Mouse (Mus musculus): ENCODE data around the gene Stt3b. TPM values are rescaled to one million over a fixed set of nuclear protein-coding genes. Genes with fewer than 3 reads are reported as not detected.
"Not testable (repeated sequence)": the region's sequence is repeated elsewhere in the genome, so short reads cannot be mapped to it uniquely, and the experiment has no call there.

Gene Stt3b
- polyA plus RNA-seq, 1 experiment from 2014 or later: 94.0 TPM

DNA sequence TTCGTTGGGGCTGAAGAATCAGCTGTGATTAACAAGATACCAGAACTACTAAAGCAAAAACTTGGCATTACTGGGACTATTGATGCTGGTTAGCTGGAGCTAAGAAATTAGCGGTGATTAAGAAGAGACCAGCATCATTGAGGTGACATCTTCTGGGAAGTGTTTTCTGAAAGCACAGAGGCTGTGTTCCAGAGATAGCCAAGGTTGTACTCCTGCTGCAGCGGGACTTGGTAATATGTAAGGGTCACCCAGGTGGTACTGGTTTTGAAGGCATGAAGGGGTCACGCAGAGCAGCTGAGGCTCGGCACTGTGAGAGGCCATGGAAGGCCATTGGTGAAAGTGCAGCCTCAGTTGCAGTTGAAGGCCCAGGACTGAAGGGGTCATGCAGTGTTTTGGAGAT, 37.8 kb downstream of the Stt3b start:
- not testable (repeated sequence) for H3K4me3 ChIP-seq (ENCODE audit: low read depth, low read length); H3K4me2 ChIP-seq (replicated peaks; ENCODE audit: low read depth, low read length); H3K9ac ChIP-seq (replicated peaks; ENCODE audit: low read depth, low read length); H3K9me3 ChIP-seq (ENCODE audit: control insufficient read depth, low read depth, low read length); H3K27ac ChIP-seq (ENCODE audit: low read length); H3K27me3 ChIP-seq (ENCODE audit: control insufficient read depth, insufficient read depth, low read length); H3K4me1 ChIP-seq (ENCODE audit: control insufficient read depth, insufficient read depth, low read length); ATAC-seq (ENCODE audit: insufficient number of reproducible peaks, insufficient read depth, low FRiP score, low read depth)
- peaks cover 32% of the 10 kb centered on the region for H3K36me3 ChIP-seq (ENCODE audit: control insufficient read depth, insufficient read depth, low read length)
- 89% methylated on average over 2 of the region's 5 CpGs for WGBS

DNA sequence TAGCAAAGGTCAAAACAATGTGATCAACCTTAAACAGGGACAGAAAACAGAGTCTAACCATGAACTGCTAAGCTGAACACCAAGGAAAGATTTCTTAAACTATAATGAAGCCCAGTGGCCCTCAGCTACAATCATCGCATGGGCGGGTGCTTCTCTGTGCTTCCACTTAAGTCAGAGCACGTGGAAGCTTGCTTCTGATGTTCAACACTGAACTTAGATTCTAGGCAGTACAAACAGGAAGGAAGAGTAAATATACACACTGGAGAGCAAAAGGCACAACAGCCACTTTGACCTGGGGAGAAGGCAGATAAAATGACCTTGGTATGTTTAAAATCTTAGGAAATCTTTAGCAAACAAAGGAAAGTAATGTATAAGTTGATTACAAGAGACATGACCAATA, 38.7 kb downstream of the Stt3b start:
- Histone ChIP-seq H3K27me3 (ENCODE audit: control insufficient read depth, insufficient read depth, low read length) (no peaks in the 10 kb centered on the region), H3K4me2 (replicated peaks; ENCODE audit: low read depth, low read length) (no peak overlapping the region), H3K4me3 (ENCODE audit: low read depth, low read length) (no peak overlapping the region), H3K27ac (ENCODE audit: low read length) (no peak overlapping the region), H3K36me3 (ENCODE audit: control insufficient read depth, insufficient read depth, low read length) (peaks cover 29% of the 10 kb centered on the region), H3K9ac (replicated peaks; ENCODE audit: low read depth, low read length) (no peak overlapping the region), H3K4me1 (ENCODE audit: control insufficient read depth, insufficient read depth, low read length) (no peaks in the 10 kb centered on the region), H3K9me3 (ENCODE audit: control insufficient read depth, low read depth, low read length) (no peaks in the 10 kb centered on the region)
- no peak for ATAC-seq (ENCODE audit: insufficient number of reproducible peaks, insufficient read depth, low FRiP score, low read depth)
- WGBS: 68% methylated on average over 3 of the region's 3 CpGs

DNA sequence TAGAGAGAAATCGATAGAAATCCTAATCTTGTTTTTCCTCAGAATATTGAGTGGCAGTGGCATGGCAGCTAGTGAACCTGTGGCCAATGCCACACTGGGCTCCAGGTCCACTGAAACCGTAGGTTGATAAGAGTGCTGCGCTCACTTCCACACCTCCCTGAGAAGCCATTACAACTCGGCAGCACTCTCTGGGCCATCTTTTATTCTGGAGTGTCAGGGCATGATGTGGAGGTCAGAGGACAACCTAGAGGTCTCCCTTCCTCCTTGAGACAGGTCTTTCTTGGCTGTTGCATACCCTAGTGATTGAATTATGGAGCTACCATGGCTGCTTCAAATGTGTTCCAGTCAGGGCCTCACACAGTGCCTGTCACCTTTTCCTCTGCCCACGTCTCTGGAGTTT, 48.3 kb downstream of the Stt3b start:
- no peak overlapping the region for H3K4me2 ChIP-seq (replicated peaks; ENCODE audit: low read depth, low read length)
- no peak overlapping the region for H3K9ac ChIP-seq (replicated peaks; ENCODE audit: low read depth, low read length)
- ATAC-seq (ENCODE audit: insufficient number of reproducible peaks, insufficient read depth, low FRiP score, low read depth): no peak
- H3K27me3 ChIP-seq (ENCODE audit: control insufficient read depth, insufficient read depth, low read length): no peaks in the 10 kb centered on the region
- no peaks in the 10 kb centered on the region for H3K4me1 ChIP-seq (ENCODE audit: control insufficient read depth, insufficient read depth, low read length)
- 77% methylated on average over 5 of the region's 5 CpGs for WGBS
- H3K4me3 ChIP-seq (ENCODE audit: low read depth, low read length): no peak overlapping the region
- H3K36me3 ChIP-seq (ENCODE audit: control insufficient read depth, insufficient read depth, low read length): peaks cover 17% of the 10 kb centered on the region
- no peaks in the 10 kb centered on the region for H3K9me3 ChIP-seq (ENCODE audit: control insufficient read depth, low read depth, low read length)
- H3K27ac ChIP-seq (ENCODE audit: low read length): no peak overlapping the region

DNA sequence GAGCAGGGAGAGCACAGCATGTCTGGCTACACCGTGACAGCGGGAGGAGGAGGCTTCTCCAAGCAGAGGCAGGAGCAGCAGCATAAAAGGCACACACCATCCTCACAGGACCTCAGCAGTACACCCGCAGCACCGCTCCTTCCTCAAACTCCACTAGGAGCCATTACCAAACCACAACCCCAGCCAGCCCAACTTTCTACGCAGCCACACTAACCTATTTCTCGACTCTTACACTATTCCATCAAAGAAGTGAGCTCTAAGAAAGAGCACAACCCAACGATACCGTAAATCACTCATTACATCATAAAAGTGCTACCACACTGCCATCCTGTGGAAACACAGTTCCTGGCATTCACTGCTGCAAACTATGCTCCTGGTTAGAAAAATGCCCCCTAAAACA, 48.8 kb downstream of the Stt3b start:
- no peaks in the 10 kb centered on the region for H3K9me3 ChIP-seq (ENCODE audit: control insufficient read depth, low read depth, low read length)
- H3K4me1 ChIP-seq (ENCODE audit: control insufficient read depth, insufficient read depth, low read length): no peaks in the 10 kb centered on the region
- H3K27ac ChIP-seq (ENCODE audit: low read length): no peak overlapping the region
- no peaks in the 10 kb centered on the region for H3K27me3 ChIP-seq (ENCODE audit: control insufficient read depth, insufficient read depth, low read length)
- no peak for ATAC-seq (ENCODE audit: insufficient number of reproducible peaks, insufficient read depth, low FRiP score, low read depth)
- peaks cover 21% of the 10 kb centered on the region for H3K36me3 ChIP-seq (ENCODE audit: control insufficient read depth, insufficient read depth, low read length)
- no peak overlapping the region for H3K4me2 ChIP-seq (replicated peaks; ENCODE audit: low read depth, low read length)
- H3K4me3 ChIP-seq (ENCODE audit: low read depth, low read length): no peak overlapping the region
- WGBS: 81% methylated on average over 8 of the region's 8 CpGs
- no peak overlapping the region for H3K9ac ChIP-seq (replicated peaks; ENCODE audit: low read depth, low read length)

DNA sequence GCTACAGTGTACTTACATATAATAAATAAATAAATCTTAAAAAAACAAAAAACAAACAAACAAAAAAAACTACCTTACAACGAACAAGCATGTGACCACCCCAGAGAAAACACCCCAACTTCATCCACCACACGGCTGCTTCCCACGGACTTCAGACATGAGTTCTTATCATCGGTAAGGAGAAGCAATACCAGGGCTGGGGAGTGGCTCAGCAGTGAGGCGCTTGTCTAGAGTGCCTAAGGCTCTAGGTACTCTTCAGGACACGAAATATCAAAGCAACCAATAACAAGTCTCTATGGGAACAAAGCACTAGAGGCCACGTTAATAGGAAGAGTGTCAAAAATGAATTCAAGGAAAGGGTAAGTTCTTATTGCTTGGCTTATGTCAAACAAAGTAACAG, 49.8 kb downstream of the Stt3b start:
- H3K4me3 ChIP-seq (ENCODE audit: low read depth, low read length): no peak overlapping the region
- H3K9me3 ChIP-seq (ENCODE audit: control insufficient read depth, low read depth, low read length): no peaks in the 10 kb centered on the region
- ATAC-seq (ENCODE audit: insufficient number of reproducible peaks, insufficient read depth, low FRiP score, low read depth): no peak
- no peak overlapping the region for H3K9ac ChIP-seq (replicated peaks; ENCODE audit: low read depth, low read length)
- H3K36me3 ChIP-seq (ENCODE audit: control insufficient read depth, insufficient read depth, low read length): peaks cover 17% of the 10 kb centered on the region
- H3K27ac ChIP-seq (ENCODE audit: low read length): no peak overlapping the region
- WGBS: 81% methylated on average over 7 of the region's 7 CpGs
- H3K27me3 ChIP-seq (ENCODE audit: control insufficient read depth, insufficient read depth, low read length): no peaks in the 10 kb centered on the region
- H3K4me1 ChIP-seq (ENCODE audit: control insufficient read depth, insufficient read depth, low read length): no peaks in the 10 kb centered on the region
- H3K4me2 ChIP-seq (replicated peaks; ENCODE audit: low read depth, low read length): no peak overlapping the region

DNA sequence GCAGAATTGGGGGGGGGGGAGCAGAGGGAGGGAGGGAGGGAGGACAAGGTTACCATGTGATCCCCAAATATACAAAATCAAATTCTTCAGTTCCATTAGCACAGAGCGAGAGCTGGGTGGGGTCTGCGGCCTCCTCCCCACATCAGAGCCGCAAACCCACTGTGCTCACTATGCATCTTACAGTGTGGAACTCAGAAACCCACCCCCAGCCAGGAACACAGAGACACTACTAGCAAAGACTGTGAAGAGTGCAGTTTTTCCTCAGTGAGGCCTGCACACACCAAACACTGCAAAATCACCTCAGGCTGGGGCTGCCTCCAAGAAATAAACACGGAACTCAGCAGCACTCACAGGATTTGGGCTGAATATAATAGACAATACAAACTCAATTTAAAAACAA, 50.4 kb downstream of the Stt3b start:
- no peak overlapping the region for H3K4me2 ChIP-seq (replicated peaks; ENCODE audit: low read depth, low read length)
- no peak overlapping the region for H3K4me3 ChIP-seq (ENCODE audit: low read depth, low read length)
- no peak overlapping the region for H3K9ac ChIP-seq (replicated peaks; ENCODE audit: low read depth, low read length)
- H3K27ac ChIP-seq (ENCODE audit: low read length): no peak overlapping the region
- peaks cover 23% of the 10 kb centered on the region for H3K36me3 ChIP-seq (ENCODE audit: control insufficient read depth, insufficient read depth, low read length)
- H3K4me1 ChIP-seq (ENCODE audit: control insufficient read depth, insufficient read depth, low read length): no peaks in the 10 kb centered on the region
- H3K9me3 ChIP-seq (ENCODE audit: control insufficient read depth, low read depth, low read length): no peaks in the 10 kb centered on the region
- 83% methylated on average over 4 of the region's 4 CpGs for WGBS
- ATAC-seq (ENCODE audit: insufficient number of reproducible peaks, insufficient read depth, low FRiP score, low read depth): no peak
- no peaks in the 10 kb centered on the region for H3K27me3 ChIP-seq (ENCODE audit: control insufficient read depth, insufficient read depth, low read length)

DNA sequence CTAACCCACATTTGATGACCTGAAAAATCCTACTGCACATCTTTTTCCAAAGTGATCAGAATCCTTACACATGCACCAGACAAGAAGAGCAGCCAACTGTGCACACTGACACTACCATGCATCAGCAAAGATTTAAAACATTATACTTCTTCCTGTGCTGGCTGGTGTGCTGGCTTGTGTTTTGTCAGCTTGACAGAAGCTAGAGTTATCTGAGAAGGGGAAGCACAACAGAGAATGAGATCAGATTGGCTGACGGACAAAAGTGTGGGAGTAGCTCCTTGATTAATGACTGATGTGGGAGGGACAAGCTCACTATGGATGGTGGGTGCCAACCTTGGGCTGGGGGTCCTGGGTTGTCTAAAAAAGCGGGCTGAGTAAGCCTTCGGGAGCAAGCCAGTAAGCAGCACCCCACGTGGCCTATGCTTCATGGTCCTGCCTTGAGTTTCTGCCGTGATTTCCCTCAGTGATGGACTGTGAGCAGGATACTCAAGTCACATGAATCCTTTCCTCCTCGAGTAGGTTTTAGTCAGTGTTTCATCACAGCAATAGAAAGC, 52.4 kb downstream of the Stt3b start:
- no peaks in the 10 kb centered on the region for H3K27me3 ChIP-seq (ENCODE audit: control insufficient read depth, insufficient read depth, low read length)
- no peak overlapping the region for H3K27ac ChIP-seq (ENCODE audit: low read length)
- H3K4me2 ChIP-seq (replicated peaks; ENCODE audit: low read depth, low read length): no peak overlapping the region
- no peaks in the 10 kb centered on the region for H3K9me3 ChIP-seq (ENCODE audit: control insufficient read depth, low read depth, low read length)
- H3K36me3 ChIP-seq (ENCODE audit: control insufficient read depth, insufficient read depth, low read length): peaks cover 33% of the 10 kb centered on the region
- H3K9ac ChIP-seq (replicated peaks; ENCODE audit: low read depth, low read length): no peak overlapping the region
- H3K4me3 ChIP-seq (ENCODE audit: low read depth, low read length): no peak overlapping the region
- H3K4me1 ChIP-seq (ENCODE audit: control insufficient read depth, insufficient read depth, low read length): no peaks in the 10 kb centered on the region
- ATAC-seq (ENCODE audit: insufficient number of reproducible peaks, insufficient read depth, low FRiP score, low read depth): no peak
- 56% methylated on average over 6 of the region's 6 CpGs for WGBS

DNA sequence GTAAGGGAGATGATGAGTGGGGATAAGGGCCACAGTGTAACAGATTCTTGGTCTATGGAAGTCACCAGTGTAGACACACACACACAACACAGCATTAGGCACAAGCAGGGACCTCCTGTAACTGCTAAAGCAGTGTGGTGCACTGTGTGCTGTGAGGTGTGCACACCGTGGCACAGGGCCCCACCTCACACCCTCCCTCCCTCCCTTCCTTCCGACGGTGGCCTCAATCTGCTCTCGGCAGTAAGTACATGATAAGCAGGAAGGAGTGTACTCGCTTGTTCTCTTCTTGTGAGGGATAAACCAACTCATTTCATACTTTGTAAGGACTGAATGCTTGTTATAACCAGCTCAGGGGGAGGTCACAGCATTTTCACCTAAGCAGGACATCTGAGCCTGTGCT, 61.1 kb downstream of the Stt3b start:
- Histone ChIP-seq H3K9me3 (ENCODE audit: control insufficient read depth, low read depth, low read length) (no peaks in the 10 kb centered on the region), H3K36me3 (ENCODE audit: control insufficient read depth, insufficient read depth, low read length) (peaks cover 66% of the 10 kb centered on the region), H3K27ac (ENCODE audit: low read length) (no peak overlapping the region), H3K27me3 (ENCODE audit: control insufficient read depth, insufficient read depth, low read length) (no peaks in the 10 kb centered on the region), H3K4me3 (ENCODE audit: low read depth, low read length) (no peak overlapping the region), H3K4me2 (replicated peaks; ENCODE audit: low read depth, low read length) (no peak overlapping the region), H3K9ac (replicated peaks; ENCODE audit: low read depth, low read length) (no peak overlapping the region), H3K4me1 (ENCODE audit: control insufficient read depth, insufficient read depth, low read length) (no peaks in the 10 kb centered on the region)
- WGBS: 75% methylated on average over 5 of the region's 5 CpGs
- ATAC-seq (ENCODE audit: insufficient number of reproducible peaks, insufficient read depth, low FRiP score, low read depth): no peak

DNA sequence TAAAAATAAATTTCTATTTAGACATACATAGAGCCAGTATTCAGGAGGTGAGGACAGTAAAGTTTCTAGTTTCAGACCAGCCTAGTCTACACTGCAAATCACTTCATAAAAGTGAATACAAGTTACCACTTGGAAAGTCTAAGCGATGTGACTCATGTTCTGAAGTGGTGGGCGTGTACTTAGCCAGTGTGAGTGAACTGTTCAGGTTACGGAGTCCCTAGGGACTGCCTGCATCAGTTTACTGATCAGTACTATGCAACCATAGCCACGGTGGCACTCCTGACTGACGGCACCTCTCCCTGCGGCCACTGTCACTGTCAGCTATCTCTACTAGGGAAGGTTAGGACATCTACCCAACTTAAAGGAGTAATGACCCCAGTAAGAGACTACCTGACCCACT, 65.1 kb downstream of the Stt3b start:
- Histone ChIP-seq H3K9me3 (ENCODE audit: control insufficient read depth, low read depth, low read length) (no peaks in the 10 kb centered on the region), H3K9ac (replicated peaks; ENCODE audit: low read depth, low read length) (no peak overlapping the region), H3K4me2 (replicated peaks; ENCODE audit: low read depth, low read length) (no peak overlapping the region), H3K27ac (ENCODE audit: low read length) (no peak overlapping the region), H3K4me3 (ENCODE audit: low read depth, low read length) (no peak overlapping the region), H3K36me3 (ENCODE audit: control insufficient read depth, insufficient read depth, low read length) (peaks cover 72% of the 10 kb centered on the region), H3K4me1 (ENCODE audit: control insufficient read depth, insufficient read depth, low read length) (no peaks in the 10 kb centered on the region), H3K27me3 (ENCODE audit: control insufficient read depth, insufficient read depth, low read length) (no peaks in the 10 kb centered on the region)
- no peak for ATAC-seq (ENCODE audit: insufficient number of reproducible peaks, insufficient read depth, low FRiP score, low read depth)
- 91% methylated on average over 6 of the region's 6 CpGs for WGBS

Data from stomach, embryonic 14.5 days (tissue).